Mouse (Mus musculus) megakaryocyte progenitor cell, adult 5-6 weeks (primary cell): ENCODE results near the gene Lce1a1. TPM values are rescaled to one million over a fixed set of nuclear protein-coding genes. Genes with fewer than 3 reads are reported as not detected.

Experiments
- total RNA-seq, 2 experiments: library from RNA; stranded (forward) in 1 of 2; stranded (reverse) in 1 of 2; fragments of 157-497, 149-512 nt in 1 of 2; fragments of 200-1000 nt in 1 of 2; gene quantifications; 2 replicates each; pipeline versions ENCODE4 v1.2.3 to v1.2.4; 2015 to 2017

Lce1a1 gene
- total RNA-seq, 2 experiments from 2014 or later = not detected

Other genes starting within 250 kb of the Lce1a1 start
- not detected in 2 replicates for gene Sprr2i, start 240.3 kb downstream of the Lce1a1 start, total RNA-seq (2015)
- gene Sprr2i, start 240.3 kb downstream of the Lce1a1 start, total RNA-seq (2017) = not detected in 2 replicates
- not detected in 2 replicates for gene Sprr2j-ps, start 230.2 kb downstream of the Lce1a1 start, total RNA-seq (2015)
- gene Sprr2j-ps, start 230.2 kb downstream of the Lce1a1 start, total RNA-seq (2017) = not detected in 2 replicates
- 9.5 and 12.2 TPM in 2 replicates for gene Gm9774, start 218.9 kb downstream of the Lce1a1 start, total RNA-seq (2015)
- 1.7 and 1.9 TPM in 2 replicates for gene Gm9774, start 218.9 kb downstream of the Lce1a1 start, total RNA-seq (2017)
- gene Sprr2k, start 215.7 kb downstream of the Lce1a1 start, total RNA-seq (2015) = not detected in 2 replicates
- not detected in 2 replicates for gene Sprr2k, start 215.7 kb downstream of the Lce1a1 start, total RNA-seq (2017)
- gene Sprr1b, start 209.5 kb downstream of the Lce1a1 start, total RNA-seq (2015) = not detected in 2 replicates
- gene Sprr1b, start 209.5 kb downstream of the Lce1a1 start, total RNA-seq (2017) = not detected in 2 replicates
- not detected in 2 replicates for gene Sprr3, start 189.6 kb downstream of the Lce1a1 start, total RNA-seq (2015)
- not detected in 2 replicates for gene Sprr3, start 189.6 kb downstream of the Lce1a1 start, total RNA-seq (2017)
- not detected in 2 replicates for gene Sprr1a, start 162.4 kb downstream of the Lce1a1 start, total RNA-seq (2015)
- not detected in 2 replicates for gene Sprr1a, start 162.4 kb downstream of the Lce1a1 start, total RNA-seq (2017)
- not detected in 2 replicates for gene Sprr4, start 147.8 kb downstream of the Lce1a1 start, total RNA-seq (2015)
- not detected in 2 replicates for gene Sprr4, start 147.8 kb downstream of the Lce1a1 start, total RNA-seq (2017)
- gene 2310046K23Rik, start 113.8 kb downstream of the Lce1a1 start, total RNA-seq (2015) = not detected in 2 replicates
- gene 2310046K23Rik, start 113.8 kb downstream of the Lce1a1 start, total RNA-seq (2017) = not detected in 2 replicates
- 0.22 TPM in 1 of 2 replicates, not detected in the other for gene Ivl, start 74.6 kb downstream of the Lce1a1 start, total RNA-seq (2015)
- gene Ivl, start 74.6 kb downstream of the Lce1a1 start, total RNA-seq (2017) = 0.27 TPM in 1 of 2 replicates, not detected in the other
- not detected in 2 replicates for gene Smcp, start 59.3 kb downstream of the Lce1a1 start, total RNA-seq (2015)
- gene Smcp, start 59.3 kb downstream of the Lce1a1 start, total RNA-seq (2017) = not detected in 2 replicates
- gene 2210017I01Rik, start 40.8 kb downstream of the Lce1a1 start, total RNA-seq (2015) = not detected in 2 replicates
- gene 2210017I01Rik, start 40.8 kb downstream of the Lce1a1 start, total RNA-seq (2017) = not detected in 2 replicates
- not detected in 2 replicates for gene Lce6a, start 26.6 kb downstream of the Lce1a1 start, total RNA-seq (2015)
- not detected in 2 replicates for gene Lce6a, start 26.6 kb downstream of the Lce1a1 start, total RNA-seq (2017)
- gene Lce1b, start 8.6 kb upstream of the Lce1a1 start, total RNA-seq (2015) = not detected in 2 replicates
- not detected in 2 replicates for gene Lce1b, start 8.6 kb upstream of the Lce1a1 start, total RNA-seq (2017)
- not detected in 2 replicates for gene Lce1a2, start 22.0 kb upstream of the Lce1a1 start, total RNA-seq (2015)
- not detected in 2 replicates for gene Lce1a2, start 22.0 kb upstream of the Lce1a1 start, total RNA-seq (2017)
- not detected in 2 replicates for gene Lce1c, start 30.9 kb upstream of the Lce1a1 start, total RNA-seq (2015)
- not detected in 2 replicates for gene Lce1c, start 30.9 kb upstream of the Lce1a1 start, total RNA-seq (2017)
- not detected in 2 replicates for gene Lce1d, start 38.9 kb upstream of the Lce1a1 start, total RNA-seq (2015)
- gene Lce1d, start 38.9 kb upstream of the Lce1a1 start, total RNA-seq (2017) = not detected in 2 replicates
- not detected in 2 replicates for gene Lce1e, start 60.8 kb upstream of the Lce1a1 start, total RNA-seq (2015)
- gene Lce1e, start 60.8 kb upstream of the Lce1a1 start, total RNA-seq (2017) = not detected in 2 replicates
- gene Lce1f, start 72.0 kb upstream of the Lce1a1 start, total RNA-seq (2015) = not detected in 2 replicates
- gene Lce1f, start 72.0 kb upstream of the Lce1a1 start, total RNA-seq (2017) = not detected in 2 replicates
- gene Gm38119, start 90.8 kb upstream of the Lce1a1 start, total RNA-seq (2015) = not detected in 2 replicates
- not detected in 2 replicates for gene Gm38119, start 90.8 kb upstream of the Lce1a1 start, total RNA-seq (2017)
- gene Lce1g, start 104.0 kb upstream of the Lce1a1 start, total RNA-seq (2015) = not detected in 2 replicates
- gene Lce1g, start 104.0 kb upstream of the Lce1a1 start, total RNA-seq (2017) = not detected in 2 replicates
- gene Lce1h, start 116.8 kb upstream of the Lce1a1 start, total RNA-seq (2015) = not detected in 2 replicates
- gene Lce1h, start 116.8 kb upstream of the Lce1a1 start, total RNA-seq (2017) = not detected in 2 replicates
- not detected in 2 replicates for gene Lce1i, start 130.6 kb upstream of the Lce1a1 start, total RNA-seq (2015)
- not detected in 2 replicates for gene Lce1i, start 130.6 kb upstream of the Lce1a1 start, total RNA-seq (2017)
- not detected in 2 replicates for gene Lce1j, start 142.2 kb upstream of the Lce1a1 start, total RNA-seq (2015)
- gene Lce1j, start 142.2 kb upstream of the Lce1a1 start, total RNA-seq (2017) = not detected in 2 replicates
- not detected in 2 replicates for gene Lce1k, start 159.6 kb upstream of the Lce1a1 start, total RNA-seq (2015)
- gene Lce1k, start 159.6 kb upstream of the Lce1a1 start, total RNA-seq (2017) = not detected in 2 replicates
- gene Kprp, start 178.9 kb upstream of the Lce1a1 start, total RNA-seq (2015) = not detected in 2 replicates
- not detected in 2 replicates for gene Kprp, start 178.9 kb upstream of the Lce1a1 start, total RNA-seq (2017)
- not detected in 2 replicates for gene Lce1l, start 203.0 kb upstream of the Lce1a1 start, total RNA-seq (2015)
- not detected in 2 replicates for gene Lce1l, start 203.0 kb upstream of the Lce1a1 start, total RNA-seq (2017)
- not detected in 2 replicates for gene 2310050C09Rik, start 221.9 kb upstream of the Lce1a1 start, total RNA-seq (2015)
- gene 2310050C09Rik, start 221.9 kb upstream of the Lce1a1 start, total RNA-seq (2017) = not detected in 2 replicates